Mouse (Mus musculus): ENCODE data around the gene Arhgef16.

DNA sequence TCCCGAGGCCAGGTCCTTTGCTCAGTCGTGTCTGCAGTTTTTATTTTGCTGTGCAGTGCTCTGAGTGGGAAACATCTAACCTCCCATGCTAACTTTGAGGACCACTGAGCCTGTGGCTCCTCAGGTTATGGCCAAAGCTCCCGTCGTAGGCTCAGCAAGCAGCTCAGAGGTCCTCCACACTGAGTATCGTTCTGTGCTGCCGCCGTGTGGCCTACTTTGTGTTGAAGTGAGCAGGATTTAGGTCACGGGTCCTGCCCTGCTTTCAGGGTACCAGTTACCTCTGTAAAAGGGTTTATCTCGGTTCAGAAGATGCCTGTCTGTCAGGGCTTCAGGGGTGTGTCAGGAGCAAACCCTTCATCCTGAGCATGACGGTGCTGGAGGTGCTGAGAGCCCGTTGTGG is 60.9 kb downstream of the Arhgef16 start:
- TF ChIP-seq CTCF (IDR thresholded peaks at IDR 0.05; ENCODE audit: borderline replicate concordance, control insufficient read depth, extremely low read depth, insufficient read depth, low read length, poor library complexity): no peak
- no peak for TF ChIP-seq POLR2A (IDR thresholded peaks at IDR 0.05; ENCODE audit: control insufficient read depth, extremely low read depth, insufficient read depth, low read length, poor library complexity)
